Mouse (Mus musculus): ENCODE results near the gene Olfr1461. TPM values are rescaled to one million over a fixed set of nuclear protein-coding genes. Genes with fewer than 3 reads are reported as not detected.

The Olfr1461 gene
- not detected in 2 replicates for polyA plus RNA-seq (2012; rRNA removed)

DNA sequence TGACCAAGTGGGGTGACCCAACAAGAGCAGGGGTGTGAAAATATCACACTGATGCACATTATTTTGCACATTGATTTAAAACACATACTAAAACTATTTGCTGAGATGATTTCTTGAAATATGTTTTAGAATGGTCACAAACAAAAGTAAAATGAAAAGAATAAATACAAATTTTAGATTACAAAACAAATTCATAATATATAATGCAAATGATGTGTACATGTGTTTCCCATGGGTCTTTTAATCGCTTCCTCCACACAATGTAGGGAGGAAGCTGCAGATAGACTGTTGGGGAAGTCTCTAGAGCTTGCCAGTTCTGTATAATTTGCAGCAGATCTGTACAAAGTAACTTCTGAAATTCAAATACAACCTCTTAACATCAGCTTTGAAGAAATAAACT lies at the start of gene Olfr1461:
Gene Olfr1461 (plus strand): TSS at position 301 of the 400 bp plus-strand sequence.

GRCm38 (mm10) chr19:13149449-13149848 lies 13.4 kb upstream of the Olfr1461 start, which contains the start of gene Olfr1459:
Gene Olfr1459 (minus strand): TSS chr19:13149549.

GRCm38 (mm10) chr19:13185434-13185833 lies 22.6 kb downstream of the Olfr1461 start, which contains the start of gene Olfr1462:
Gene Olfr1462 (plus strand): TSS chr19:13185734.

Other genes with a start within 250 kb of the Olfr1461 start
- gene Olfr1448, start 238.6 kb upstream of the Olfr1461 start, polyA plus RNA-seq (2012; rRNA removed): not detected in 2 replicates
- not detected in 2 replicates for gene Olfr1449, start 232.2 kb upstream of the Olfr1461 start, polyA plus RNA-seq (2012; rRNA removed)
- not detected in 2 replicates for gene Olfr1450, start 212.7 kb upstream of the Olfr1461 start, polyA plus RNA-seq (2012; rRNA removed)
- not detected in 2 replicates for gene Olfr1451, start 168.0 kb upstream of the Olfr1461 start, polyA plus RNA-seq (2012; rRNA removed)
- gene Olfr1453, start 134.7 kb upstream of the Olfr1461 start, polyA plus RNA-seq (2012; rRNA removed): not detected in 2 replicates
- not detected in 2 replicates for gene Olfr1454, start 102.4 kb upstream of the Olfr1461 start, polyA plus RNA-seq (2012; rRNA removed)
- gene Olfr1457, start 65.1 kb upstream of the Olfr1461 start, polyA plus RNA-seq (2012; rRNA removed): not detected in 2 replicates
- gene Olfr1458, start 56.2 kb upstream of the Olfr1461 start, polyA plus RNA-seq (2012; rRNA removed): not detected in 2 replicates
- gene Olfr1459, start 13.5 kb upstream of the Olfr1461 start, polyA plus RNA-seq (2012; rRNA removed): not detected in 2 replicates
- not detected in 2 replicates for gene Olfr1462, start 22.7 kb downstream of the Olfr1461 start, polyA plus RNA-seq (2012; rRNA removed)
- gene Olfr1463, start 68.3 kb downstream of the Olfr1461 start, polyA plus RNA-seq (2012; rRNA removed): not detected in 2 replicates
- gene Olfr1465, start 152.5 kb downstream of the Olfr1461 start, polyA plus RNA-seq (2012; rRNA removed): not detected in 2 replicates
- gene Olfr1466, start 175.9 kb downstream of the Olfr1461 start, polyA plus RNA-seq (2012; rRNA removed): not detected in 2 replicates
- gene Olfr1467, start 199.2 kb downstream of the Olfr1461 start, polyA plus RNA-seq (2012; rRNA removed): not detected in 2 replicates
- not detected in 2 replicates for gene Olfr1469, start 244.8 kb downstream of the Olfr1461 start, polyA plus RNA-seq (2012; rRNA removed)